Mouse (Mus musculus): ENCODE results near the gene Rere.
"Not testable (repeated sequence)": the region's sequence is repeated elsewhere in the genome, so short reads cannot be mapped to it uniquely, and the experiment has no call there.

The Rere gene

DNA sequence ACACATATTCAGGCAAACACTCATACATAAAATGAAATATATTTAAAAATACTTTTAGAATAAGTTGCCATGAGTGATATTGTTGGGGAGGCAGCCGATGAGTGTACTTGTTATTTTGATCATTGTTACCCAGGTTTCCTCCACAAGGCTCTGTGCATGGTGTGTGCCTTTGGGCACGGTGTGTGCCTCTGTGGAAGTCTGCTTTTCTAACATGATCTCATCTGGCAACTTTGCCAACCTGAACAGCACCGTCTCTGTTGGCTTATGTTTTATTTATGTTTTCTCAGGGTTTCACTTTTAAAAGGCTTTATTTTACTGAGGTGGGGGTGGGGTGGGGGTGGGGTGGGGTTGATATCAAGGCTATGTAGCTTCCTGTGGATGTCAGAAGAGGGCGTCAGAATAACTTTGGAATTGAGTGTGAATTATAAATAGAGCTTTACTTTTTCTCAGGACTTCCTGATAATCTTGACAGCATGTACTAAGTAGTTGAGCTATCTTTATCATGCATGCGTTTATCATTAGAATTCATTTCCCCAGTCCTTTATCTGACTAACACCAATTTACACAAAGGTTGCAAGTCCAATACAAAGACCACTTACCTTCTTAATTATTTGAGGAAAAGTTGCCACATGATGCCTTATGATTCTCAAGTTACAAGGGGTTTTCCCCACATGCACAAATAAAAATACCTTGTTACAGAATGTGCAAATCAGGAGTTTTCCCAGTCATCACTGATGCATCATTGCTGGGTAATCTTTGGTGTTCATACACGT is 177.8 kb downstream of the Rere start:
- peak; percentile 52 for DNase-seq (ENCODE audit: extremely low read depth, low read depth)

DNA sequence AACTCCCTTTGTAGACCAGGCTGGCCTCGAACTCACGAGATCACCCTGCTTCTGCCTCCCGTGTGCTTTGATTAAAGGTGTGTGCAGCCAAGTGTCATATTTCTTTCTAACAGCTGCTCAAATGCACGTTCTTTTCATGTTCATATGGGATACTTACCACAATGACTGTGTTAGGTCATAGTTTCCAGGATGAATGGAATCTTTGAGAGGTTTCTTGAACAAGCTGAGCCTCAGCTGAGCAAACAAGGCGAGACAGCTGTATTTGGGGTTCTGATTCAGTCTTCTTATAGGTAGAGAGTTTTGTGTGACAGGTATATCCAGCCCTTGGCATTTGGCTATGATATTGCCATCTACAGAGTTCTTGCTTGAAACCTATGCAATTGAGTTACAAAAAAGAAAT is 179.0 kb downstream of the Rere start:
- DNase-seq (ENCODE audit: extremely low read depth, low read depth), result no peak

DNA sequence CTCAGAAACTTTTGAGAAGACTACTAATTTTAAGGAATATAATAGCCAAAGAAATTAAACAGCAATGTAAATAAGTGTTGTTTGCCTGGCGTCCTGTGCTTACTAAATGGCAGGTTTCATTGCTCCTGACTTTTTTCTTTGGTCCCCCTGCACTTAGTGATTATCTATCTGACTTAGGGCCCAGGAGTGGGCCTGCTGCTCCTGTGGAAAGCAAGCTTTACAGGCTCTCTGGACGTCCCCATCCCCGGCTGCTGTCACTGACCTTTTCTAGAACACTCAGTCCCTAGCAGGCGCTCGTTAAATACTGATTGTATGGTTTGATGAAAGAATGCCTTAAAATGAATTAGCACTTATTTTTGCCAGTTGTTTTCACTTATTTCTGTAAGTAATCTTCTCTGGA is 179.6 kb downstream of the Rere start:
- DNase-seq (ENCODE audit: extremely low read depth, low read depth), result no peak

DNA sequence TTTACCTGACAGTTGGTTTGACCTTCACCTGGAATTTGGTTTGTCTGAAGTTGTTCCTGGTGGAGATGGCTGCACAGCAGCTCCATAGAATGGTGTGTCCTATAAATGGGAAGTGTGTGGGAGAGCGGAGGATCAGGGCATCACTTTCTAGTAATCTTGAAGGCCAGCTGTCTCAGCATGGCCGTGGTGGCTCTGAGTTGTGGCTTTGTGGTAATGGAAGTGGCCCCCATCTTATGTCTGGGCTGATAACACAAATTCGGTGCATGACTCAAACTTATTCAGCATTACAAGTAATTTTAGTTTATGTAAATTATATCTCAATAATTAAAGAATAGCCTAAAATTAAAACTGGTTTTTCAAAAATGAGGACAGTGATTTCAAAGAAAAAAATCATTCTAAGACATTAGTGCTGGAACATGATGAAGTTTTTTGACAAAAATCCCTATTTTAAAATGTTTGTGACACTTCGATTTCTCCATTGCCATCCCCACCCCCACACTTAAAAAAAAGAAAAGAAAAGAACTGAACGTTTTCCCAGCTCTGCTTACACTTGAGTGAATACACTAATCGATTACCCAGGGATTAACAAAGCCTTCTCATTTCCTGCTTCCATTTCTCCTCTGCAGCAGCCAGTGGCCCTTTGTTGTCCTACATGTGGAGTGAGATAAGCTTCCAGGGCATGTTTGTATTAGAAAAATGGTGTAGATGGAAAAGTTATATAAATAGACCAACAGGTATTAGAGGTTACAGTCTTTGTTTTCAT is 180.2 kb downstream of the Rere start:
- DNase-seq (ENCODE audit: extremely low read depth, low read depth), result peak; percentile 88

DNA sequence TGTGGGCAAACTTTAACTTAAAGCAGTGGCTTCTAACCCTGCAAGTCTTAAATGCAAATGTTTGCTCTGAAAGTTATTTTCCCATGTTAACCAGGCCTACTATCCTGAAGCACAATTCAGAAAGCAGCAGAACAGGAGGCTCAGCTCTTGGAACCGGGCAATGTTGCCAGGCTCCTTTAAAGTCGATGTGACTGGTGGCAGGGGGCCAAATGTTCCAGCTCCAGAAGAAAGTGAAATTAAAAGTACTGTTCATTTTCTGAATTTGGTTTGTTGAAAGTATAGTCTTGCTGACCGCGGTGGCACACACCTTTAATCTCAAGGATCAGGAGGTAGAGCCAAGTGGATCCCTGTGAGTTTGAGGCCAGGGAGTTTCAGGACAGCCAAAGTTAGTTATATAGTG is 180.9 kb downstream of the Rere start:
- DNase-seq (ENCODE audit: extremely low read depth, low read depth), result no peak

DNA sequence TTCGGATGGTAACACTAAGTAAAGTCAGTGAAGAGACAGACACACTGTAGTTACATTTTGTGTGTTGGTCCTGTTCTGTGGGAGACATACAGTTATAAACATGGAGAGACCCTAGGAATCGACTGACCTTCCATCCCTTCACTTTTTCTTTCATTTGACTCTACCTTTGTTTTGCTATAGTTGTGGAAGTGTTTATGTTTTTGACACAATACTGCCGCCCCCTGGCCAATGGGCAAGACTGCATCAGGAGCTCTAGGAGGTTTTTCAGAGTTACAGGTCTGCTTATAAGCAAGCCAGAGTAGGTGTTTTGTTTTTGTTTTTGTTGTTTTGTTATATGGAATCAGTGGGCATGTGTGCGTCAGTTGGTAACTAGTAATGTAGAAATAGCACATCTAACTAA is 184.3 kb downstream of the Rere start:
- DNase-seq (ENCODE audit: extremely low read depth, low read depth), result no peak

DNA sequence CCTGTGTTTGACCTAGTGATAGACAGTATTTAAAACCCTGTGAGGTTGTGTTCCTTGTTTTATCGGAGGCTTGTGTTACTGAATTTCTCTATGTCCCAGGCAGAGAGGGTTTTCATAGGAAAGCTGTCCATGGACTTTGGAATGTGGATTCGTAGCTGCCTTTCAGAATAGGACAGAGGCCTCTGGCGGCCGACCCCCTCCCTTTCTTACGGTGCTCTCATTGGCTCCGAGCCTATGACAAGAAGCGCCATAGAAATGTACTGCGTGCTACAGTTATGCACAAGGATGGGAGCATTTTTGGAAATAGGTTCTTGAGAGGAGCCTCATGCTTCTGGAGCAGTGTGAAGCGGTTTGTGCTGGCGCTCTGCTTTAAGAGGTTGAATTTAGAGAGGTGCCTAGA is 187.8 kb downstream of the Rere start:
- DNase-seq (ENCODE audit: extremely low read depth, low read depth), result no peak

DNA sequence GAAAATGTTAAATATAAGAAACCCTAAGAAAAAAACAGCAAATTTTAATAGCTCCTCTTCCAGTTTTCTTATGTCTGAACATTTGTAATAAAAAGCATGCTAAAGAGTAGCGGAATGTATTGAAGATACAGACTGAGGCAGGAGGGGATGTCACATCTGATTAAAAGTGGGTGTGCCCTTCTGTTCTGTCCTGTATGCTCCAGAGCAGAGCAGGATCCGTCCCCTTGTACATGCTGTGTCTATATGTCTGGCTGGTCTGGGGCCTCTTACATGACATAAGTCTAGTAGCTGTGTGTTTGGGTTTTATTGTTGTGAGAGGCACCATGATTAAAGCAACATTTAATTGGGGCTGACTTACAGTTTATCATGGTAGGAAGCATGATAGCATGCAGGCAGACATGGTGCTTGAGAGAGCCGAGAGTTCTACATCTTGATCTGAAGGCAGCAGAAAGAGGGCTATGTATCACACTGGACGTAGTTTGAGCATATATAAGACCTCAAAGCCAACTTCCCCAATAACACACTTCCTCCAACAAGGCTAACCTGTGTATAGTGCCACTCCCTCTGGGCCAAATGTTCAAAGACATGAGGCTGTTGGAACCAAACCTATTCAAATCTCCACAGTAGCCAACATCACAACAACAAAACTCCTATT is 189.4 kb downstream of the Rere start:
- peak; percentile 61 for DNase-seq (ENCODE audit: extremely low read depth, low read depth)

DNA sequence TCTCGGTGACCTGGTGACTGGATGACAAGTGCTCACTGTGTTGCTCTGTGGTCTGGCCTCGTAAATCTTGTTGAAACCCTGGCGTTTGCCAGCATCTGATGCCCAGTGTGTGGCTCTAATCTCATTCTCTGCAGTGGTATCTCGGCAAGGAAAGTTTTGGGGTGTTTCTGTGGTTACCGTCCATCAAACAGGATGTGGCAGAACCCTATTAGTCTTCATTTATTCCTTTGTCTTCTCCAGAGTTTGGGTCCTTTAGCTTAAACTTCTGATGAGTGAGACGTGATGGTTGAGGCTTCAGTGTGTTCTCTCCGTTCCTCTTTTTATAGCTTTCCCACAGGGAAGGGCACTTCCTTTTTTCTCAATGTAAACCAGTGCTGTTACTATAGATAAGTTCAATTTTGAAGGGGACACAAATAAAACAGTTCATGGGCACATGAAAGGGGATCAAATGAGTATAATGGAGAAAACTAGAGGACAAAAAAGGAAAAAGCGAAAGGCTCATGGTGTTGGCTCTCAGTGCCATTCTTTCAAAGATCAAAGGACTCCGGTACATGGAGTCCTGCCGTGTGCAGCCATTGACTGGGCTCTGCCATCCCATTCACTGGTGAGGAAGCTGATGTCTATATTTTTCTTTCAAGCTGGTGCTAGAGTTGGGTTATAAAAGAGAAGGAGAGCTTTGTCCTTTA is 191.4 kb downstream of the Rere start:
- DNase-seq (ENCODE audit: extremely low read depth, low read depth), result peak; percentile 96

DNA sequence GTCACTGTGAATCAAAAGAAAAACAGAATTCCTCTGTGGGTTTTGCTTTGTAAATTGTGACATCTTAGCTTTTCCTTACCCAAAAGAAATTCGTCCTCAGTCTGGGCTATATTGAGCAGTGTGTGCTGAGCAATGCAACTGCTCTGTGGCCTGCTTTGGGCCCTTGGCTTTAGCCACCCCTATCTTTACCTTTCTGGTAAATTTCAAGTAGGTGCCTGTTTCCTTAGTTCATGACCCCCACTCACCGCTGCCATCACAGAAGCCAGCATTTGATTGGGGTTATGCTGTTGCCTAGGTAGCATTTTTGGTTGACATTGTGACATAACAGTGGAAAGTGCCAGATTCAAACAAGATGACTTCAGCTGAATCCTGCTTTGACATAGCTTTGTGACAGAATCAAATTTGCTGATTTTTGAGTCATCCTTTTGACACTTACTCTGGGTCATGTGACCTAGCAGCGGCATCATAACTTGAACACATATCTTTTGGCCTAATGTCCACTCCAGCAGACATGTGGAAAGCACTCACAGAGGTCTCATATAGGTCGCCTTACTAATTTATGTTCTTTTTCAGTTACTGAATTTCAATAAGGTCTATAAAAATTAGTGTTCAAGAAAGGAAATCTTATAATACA is 192.1 kb downstream of the Rere start:
- no peak for DNase-seq (ENCODE audit: extremely low read depth, low read depth)

DNA sequence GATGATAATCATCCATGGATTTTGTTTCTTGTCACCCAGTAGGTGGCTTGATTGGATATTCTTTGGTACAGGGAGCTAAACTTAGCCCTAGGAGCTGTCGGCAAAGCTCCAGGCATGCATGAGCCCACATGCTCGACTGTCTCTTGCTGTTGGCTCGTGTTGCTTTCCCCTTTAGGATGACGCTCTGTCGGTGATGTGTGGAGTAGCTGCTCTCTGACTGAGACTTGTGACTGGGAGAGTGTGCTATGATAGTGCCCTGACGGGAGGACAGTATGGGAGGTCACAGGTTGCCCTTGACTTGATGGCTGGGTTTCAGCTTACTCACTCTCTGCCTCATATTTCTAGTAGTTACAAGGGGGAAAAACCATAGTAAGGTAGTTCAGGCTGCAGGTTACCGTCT is 192.6 kb downstream of the Rere start:
- DNase-seq (ENCODE audit: extremely low read depth, low read depth), result no peak

DNA sequence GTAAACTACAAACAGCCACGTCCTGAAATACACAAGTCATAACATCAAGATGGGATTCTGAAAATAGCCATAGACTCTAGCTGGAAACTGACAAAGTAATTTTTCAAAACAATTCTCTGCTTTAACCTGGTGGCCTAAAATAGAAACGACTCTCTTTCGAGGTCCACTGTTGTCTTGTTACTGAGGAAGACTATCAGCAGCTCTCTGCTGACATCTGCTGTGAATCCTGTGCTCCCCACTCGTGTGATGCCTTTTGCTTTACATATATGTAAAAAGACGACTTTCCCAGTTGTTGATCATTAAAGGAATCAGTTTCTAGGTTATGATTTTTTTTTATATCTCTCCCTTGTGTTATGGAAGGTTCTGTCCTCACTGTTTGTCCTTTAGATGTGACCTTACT is 194.8 kb downstream of the Rere start:
- DNase-seq (ENCODE audit: extremely low read depth, low read depth), result no peak

DNA sequence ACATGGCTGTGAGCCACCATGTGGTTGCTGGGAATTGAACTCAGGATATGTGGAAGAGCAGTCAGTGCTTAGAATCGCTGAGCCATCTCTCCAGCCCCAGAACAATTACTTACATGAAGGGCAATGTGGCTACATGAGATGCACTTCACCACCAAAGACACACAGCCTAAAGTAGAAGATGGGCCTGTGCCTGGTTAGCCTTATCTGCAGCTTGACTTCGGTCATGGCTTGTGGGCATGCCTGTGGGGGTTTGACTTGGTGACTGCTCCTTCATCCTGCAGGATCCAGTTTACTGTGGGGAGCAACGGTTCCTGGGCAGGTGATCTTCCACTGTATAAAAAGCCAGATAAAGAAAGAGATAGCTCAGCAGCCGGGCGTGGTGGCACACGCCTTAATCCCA is 196.6 kb downstream of the Rere start:
- DNase-seq (ENCODE audit: extremely low read depth, low read depth), result no peak

DNA sequence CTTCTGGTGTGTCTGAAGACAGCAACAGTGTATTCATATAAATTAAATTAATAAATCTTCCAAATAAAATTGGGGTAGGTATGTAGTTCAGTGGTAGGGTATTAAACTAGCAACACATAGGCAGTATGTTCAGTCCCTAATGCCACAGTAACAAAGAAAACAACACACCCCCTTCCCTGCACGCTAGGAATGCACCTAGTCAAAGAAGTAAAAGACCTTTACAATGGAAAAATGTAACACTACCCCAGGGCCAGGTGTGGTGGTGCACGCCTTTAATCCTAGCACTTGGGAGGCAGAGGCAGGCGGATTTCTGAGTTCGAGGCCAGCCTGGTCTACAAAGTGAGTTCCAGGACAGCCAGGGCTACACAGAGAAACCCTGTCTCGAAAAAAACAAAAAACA is 201.6 kb downstream of the Rere start:
- not testable (repeated sequence) for DNase-seq (ENCODE audit: extremely low read depth, low read depth)

DNA sequence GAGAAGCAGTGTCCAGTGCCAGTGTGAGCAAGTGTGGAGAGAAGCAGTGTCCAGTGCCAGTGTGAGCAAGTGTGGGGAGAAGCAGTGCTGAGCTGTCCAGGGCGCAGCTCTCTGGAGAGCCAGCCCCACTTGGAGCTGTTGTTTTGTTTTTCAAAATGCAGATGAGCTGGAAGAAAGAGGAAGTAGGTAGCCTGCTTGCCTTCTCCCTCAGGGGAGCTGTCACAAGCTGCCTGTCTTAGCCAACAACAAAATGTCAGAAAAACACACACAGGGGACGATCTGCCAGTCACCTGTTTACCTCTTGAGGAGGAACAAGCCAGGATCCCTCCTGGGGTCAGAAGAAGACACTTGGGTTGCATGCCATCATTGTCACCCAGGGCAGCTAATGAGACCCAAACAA is 204.7 kb downstream of the Rere start:
- DNase-seq (ENCODE audit: extremely low read depth, low read depth), result peak; percentile 54

DNA sequence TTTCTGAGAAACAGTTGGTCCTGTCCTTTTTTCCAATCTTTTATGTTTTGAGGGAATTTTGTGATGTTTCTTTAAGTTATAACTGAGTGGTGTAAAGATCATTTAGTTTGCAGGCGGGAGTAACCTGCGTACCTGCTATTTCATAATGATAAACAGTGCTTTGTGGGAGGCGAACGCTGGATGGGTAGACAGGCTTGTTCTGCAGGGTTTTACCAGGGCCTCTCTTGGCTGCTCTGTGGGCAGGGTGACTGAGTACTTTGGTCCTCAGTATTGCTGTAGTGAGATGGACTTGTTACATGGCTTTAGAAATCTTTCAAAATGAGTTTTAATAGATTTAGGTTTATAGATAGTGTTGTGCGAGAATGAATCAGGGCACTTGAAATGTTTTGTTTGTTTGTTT is 205.7 kb downstream of the Rere start:
- DNase-seq (ENCODE audit: extremely low read depth, low read depth), result no peak

DNA sequence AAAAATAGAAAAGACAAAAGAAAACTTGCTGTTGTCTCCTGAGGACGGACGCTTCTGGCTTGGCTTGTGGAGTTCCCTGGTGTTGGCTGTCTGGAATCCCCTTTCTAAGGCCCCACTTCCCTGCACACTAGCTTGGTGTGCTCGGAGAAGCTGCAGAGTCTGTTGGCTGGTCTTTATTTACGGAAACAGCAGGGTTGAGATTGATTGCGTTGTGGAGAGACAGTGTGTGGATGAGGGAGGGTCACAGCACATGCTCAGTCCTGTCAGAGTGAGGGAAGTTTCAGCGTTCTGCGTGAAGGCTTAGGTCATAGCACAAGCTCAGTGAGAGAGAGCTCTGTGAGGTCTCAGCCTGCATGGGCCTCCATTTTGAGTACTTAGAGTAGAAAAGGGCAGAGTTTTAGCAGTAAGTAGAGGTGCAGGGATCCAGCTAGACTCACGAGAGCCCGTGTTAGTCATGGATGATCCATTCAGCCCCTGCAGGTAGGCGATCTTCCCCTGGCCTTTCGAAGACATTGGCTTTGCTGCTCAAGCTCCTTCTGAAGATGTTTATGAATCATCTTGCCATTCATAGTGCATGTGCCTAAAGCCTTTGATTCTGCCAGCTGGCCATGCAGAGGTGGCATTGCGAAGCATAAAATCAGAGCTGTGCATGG is 206.8 kb downstream of the Rere start:
- no peak for DNase-seq (ENCODE audit: extremely low read depth, low read depth)

DNA sequence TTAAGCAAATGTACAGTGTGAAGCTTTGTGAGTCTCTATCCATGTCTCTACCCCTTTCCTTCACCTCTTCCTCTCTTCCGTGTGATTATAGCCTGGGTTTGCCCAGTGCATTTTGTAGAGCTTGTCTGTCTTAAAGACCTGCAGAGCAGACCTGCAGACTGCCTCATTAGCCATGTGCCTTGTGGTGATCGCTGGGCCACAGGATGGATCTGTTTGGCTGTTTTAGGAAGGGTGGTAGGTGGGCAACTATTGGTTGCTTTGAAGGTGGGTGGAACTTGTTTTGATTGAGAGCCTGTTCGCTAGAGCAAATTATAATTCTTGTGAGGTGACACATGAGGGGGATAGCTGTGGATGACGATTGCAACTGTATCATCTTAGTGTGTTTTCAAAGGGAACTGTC is 207.3 kb downstream of the Rere start:
- DNase-seq (ENCODE audit: extremely low read depth, low read depth), result no peak

DNA sequence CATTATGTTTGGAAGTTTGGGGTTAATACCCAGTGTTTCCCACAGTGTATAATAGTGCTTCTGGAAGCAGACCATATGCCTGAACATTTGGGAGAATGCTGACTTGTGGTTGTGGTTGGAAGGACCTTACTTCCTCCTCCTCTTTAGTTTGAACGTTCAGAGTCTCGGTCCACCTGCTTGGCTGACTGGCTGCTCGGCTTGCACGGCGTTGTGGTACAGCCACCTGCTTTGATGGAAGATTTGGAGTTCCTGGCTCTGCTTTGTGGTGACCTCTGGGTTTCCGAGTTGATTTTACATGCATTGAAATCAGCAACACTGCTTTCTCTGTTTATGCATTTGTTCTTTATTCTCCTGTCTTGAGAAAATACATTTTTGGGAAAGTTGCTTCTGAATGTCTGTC is 208.6 kb downstream of the Rere start:
- DNase-seq (ENCODE audit: extremely low read depth, low read depth), result no peak

DNA sequence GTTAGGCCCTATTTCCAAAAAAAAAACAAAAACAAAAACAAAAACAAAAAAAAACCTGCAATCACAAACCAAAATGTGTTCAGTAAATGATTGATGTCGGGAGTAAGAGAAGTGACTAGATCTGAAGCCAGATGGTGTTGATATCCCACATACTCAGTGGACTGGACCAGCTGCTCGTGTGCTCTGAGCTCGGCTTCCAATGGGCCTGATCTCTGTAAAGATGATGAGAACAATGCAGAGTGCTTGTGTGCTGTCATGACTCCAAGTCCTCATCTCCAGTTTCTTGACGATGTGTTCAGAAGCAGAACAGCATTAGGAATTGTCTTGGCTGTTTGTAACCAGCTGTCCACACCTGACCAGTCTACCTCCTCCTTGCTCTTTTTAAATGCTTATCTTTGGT is 210.3 kb downstream of the Rere start:
- DNase-seq (ENCODE audit: extremely low read depth, low read depth), result no peak
